Mouse (Mus musculus): ENCODE data around the gene Ier5l.

DNA sequence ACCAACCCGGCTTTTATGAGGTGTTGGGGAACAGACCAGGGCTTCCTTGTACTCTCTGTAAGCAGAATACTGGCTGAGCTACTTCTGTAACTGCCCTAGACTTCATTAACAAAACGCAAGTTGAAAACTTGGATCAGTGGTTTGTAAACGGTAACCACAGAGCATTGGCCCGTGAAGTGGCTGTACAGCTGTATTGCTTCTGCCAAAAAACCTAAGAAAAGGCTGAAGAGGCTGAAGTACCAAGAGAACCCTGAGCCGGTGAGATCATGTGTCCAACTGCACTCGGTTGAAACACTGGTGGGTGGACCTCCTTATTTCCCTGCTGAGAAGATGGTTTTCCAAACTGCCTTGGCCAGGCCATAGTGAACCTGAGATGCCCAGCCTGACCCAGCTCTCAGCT, 15.7 kb downstream of the Ier5l start:
- no peak for TF ChIP-seq CTCF (IDR thresholded peaks at IDR 0.05; ENCODE audit: insufficient read depth, low read length)
- no peak for TF ChIP-seq POLR2A (IDR thresholded peaks at IDR 0.05; ENCODE audit: borderline replicate concordance, extremely low read depth, low read depth, low read length)
